Mouse (Mus musculus): Measurements from ENCODE around the gene Ice2.

- TF ChIP-seq CTCF (IDR thresholded peaks at IDR 0.05; ENCODE audit: low read depth) (no peak), EP300 (optimal IDR thresholded peaks at IDR 0.05) (no peak)
These were observed 38.0 kb downstream of the Ice2 start for GRCm38 (mm10) chr9:69435662-69436061.
